Mouse (Mus musculus) cerebellum, postnatal 14 days (tissue): ENCODE measurements around the gene Slfnl1.

Experiments
- DNase-seq, 2 experiments: peaks; one replicate each; pipeline ENCODE4 v3.0.0; 2021; ENCODE audit warnings: mixed read lengths in 2 of 2

Slfnl1 gene

DNA sequence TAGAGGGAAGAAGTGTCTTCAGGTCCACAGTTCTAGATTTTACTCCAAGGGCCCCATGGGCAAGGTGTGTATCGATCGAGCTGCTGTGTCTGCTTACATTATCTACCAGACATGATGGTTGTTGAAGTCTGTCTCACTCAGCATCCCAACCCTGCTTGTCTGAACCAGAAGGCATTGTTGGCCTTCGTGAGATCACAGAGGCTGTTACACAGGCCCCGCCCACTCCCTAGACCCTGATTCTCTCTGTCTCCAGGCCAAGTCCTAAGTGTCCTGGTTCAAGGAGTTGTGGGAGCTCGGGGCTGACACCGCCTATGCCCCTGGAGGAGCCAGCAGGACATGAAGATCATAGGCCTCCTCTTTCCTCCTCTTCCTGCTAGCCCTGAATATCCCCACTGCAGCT, at the start of gene Slfnl1:
Slfnl1 (plus strand) TSS at position 246 of the 400 bp plus-strand sequence.
- DNase-seq = no peak

- no peak for DNase-seq
Observed at GRCm38 (mm10) chr4:120487707-120488106, 44.3 kb upstream of the Slfnl1 start.

DNA sequence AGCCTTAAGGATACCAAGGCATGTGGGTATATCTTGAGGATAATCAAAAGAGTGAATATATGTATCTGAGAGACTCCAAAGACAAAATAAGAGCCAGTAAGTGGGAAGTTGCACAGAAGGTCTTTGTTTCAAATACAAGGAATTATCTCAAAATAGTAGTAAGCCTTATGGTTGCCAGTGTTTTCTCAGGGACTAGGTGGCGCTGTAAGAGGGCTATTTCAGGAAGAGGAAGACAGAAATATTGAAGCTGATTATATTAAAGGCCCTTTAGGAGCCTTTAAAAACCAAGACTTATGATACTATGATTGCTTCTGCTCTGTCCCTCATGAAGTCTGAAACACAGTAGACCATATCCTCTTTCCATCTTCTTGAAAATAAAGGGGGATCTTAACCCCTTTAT, 25.1 kb upstream of the Slfnl1 start:
- no peak for DNase-seq

- DNase-seq = no peak
Observed at GRCm38 (mm10) chr4:120511203-120511602, 20.8 kb upstream of the Slfnl1 start.

DNA sequence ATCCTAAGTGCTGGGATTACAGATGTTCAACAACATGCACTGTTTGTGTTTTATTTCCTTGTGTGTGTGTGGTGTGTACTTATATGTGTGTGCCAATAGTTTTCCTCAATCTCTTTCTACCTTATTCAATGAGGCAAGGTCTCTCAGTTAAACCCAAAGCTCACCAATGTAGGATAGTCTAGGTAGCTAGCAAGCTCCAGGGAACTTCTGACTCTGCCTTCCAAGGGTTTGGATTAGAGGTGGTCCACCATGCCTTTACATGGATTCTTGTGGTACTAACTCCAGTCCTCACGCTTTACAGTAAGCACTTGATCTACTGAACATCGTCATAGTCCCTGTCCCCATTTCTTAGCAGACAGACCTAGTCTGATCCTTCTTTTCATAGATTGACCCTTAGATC, 17.7 kb upstream of the Slfnl1 start:
- DNase-seq = no peak

GRCm38 (mm10) chr4:120516491-120516890, 15.5 kb upstream of the Slfnl1 start:
- DNase-seq = no peak

DNA sequence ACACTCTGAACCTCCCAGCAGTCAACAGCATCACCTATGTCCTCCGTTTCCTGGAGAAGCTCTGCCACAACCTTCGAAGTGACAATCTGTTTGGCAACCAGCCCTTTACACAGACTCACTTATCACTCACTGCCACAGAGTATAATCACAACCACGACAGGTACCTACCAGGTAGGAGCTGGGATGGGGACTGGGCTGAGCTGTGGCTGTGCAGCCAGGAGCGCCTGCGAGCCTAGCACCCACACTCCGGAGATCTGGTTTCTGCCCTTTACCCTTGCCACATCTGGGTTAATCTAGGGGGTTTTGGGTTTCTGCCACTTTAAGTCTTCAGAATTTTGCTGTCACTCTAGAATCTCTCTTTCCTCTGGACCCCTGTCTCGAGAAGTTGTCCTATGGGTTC, 15.1 kb upstream of the Slfnl1 start:
- DNase-seq = no peak

DNA sequence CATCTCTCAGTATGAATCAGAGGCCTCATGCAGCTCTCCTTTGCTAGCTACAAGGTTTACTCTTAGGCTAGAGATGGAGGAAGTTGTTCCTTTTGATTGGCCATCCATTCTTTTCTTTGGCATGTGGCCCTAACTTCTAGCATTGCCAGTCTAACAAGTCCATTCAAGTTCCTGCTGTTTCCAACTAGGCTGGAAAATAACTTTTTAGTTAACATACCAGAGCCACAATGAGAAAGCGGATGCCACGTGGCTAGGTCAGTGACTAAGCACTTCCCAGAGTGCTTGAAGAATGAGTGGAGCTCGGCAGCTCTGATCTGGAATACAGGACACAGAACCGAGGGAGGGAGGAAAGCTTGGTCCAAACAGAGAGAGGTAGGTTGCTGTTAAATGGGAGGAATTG, 14.7 kb upstream of the Slfnl1 start:
- DNase-seq = no peak

- DNase-seq = no peak
Observed at GRCm38 (mm10) chr4:120521761-120522160, 10.3 kb upstream of the Slfnl1 start.

- no peak for DNase-seq
Observed at GRCm38 (mm10) chr4:120522351-120522750, 9.7 kb upstream of the Slfnl1 start.

DNA sequence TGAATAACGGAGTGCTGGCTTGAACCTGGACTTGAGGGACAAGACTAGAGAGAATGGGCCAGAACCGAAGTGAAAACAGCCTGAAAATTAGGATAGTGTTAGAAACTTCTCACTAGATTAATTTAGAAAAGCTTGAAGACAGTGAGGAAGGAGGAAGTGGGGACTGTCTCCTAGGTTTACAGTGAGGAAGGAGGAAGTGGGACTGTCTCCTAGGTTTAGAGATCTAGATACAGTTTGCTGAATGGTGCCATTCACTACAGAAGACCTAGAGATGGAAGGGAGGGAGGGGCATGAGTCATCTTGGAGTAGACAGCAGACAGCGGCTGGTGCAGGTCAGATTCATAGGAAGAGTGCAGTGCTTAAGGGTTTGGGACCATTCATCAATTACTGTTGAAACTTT, 8.9 kb upstream of the Slfnl1 start:
- DNase-seq = no peak

DNA sequence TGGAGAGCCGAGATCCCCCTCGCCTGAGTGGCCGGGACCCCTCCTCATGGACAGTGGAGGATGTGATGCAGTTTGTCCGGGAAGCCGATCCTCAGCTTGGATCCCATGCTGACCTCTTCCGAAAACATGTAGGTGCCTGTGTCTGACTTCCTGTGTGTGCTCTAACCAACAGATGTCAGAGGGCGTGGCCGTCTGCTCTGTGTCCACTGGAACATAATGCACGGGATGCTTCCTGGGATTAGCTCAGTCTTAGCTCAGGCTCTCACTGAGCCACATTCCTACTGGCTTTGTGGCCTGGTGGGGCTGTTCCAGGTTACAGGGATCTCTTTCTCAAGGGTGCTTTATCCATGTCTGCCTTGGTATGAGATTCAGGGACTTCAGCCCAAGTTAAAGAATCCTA, 3.9 kb upstream of the Slfnl1 start:
- no peak for DNase-seq

GRCm38 (mm10) chr4:120538664-120539063, 6.6 kb downstream of the Slfnl1 start:
- no peak for DNase-seq

DNA sequence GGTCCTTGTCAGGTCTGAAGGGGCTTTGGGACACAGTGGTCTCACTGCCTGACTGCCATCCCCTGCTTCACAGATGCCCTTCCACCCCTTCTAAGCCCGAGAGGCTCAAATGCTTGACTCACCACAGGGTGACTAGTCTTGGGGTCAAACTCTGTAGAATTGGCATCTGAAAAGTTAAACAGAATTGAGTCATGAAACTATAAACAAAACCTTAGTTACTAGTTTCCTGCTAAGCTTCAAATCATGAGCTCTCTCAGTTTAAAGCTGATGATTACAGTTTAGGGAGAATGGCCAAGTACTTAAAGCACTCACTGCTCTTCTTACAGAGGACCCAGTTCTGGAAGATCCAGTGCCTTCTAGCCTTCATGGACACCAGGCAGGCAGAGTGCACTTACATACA, 12.9 kb downstream of the Slfnl1 start:
- no peak for DNase-seq

GRCm38 (mm10) chr4:120556592-120556991, 24.6 kb downstream of the Slfnl1 start:
- no peak for DNase-seq

DNA sequence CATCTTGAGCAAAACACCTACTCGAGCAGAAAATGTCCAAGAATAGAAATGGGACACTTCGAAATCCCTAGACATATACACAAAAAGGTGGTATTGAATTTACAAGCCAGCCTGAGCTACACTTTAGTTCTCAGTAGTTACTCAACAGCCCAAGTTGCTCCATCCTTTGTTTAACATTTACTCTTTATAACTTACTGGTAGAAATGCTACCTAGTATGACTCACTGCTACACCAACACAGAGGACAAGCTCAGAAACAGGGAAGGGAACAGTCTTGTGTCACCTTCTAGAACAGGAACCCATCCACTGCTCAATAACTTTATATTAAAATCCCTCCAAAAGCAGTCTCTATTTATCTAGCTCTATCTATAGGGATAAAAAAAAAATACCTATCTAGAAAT, 33.7 kb downstream of the Slfnl1 start:
- DNase-seq = no peak

DNA sequence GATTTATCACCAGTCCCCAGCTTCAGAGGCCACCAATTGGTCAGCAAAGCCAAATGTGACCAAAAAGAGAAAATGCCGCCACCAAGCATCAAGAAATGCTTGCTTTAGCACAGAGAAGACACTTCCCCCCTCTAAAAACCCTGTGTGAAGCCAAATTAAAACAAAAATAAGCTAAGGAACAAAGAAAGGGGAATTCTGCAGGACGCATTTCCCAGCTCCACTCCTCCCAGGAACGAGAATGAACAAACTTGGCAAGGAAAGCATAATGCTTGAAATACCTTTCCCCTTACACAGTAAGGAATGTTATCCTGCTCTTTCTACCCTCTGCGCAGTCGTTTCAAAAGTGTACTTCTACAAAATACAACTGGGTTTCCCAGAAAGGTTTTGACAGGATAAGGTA, 36.0 kb downstream of the Slfnl1 start:
- no peak for DNase-seq

- DNase-seq = peak; percentile 15 to 28
Observed at GRCm38 (mm10) chr4:120569025-120569424, 37.0 kb downstream of the Slfnl1 start.

- peak; percentile 97 for DNase-seq
Observed at GRCm38 (mm10) chr4:120569486-120570437, 37.7 kb downstream of the Slfnl1 start, which contains the start of gene Ctps. Gene Ctps (minus strand): TSS chr4:120570276.

DNA sequence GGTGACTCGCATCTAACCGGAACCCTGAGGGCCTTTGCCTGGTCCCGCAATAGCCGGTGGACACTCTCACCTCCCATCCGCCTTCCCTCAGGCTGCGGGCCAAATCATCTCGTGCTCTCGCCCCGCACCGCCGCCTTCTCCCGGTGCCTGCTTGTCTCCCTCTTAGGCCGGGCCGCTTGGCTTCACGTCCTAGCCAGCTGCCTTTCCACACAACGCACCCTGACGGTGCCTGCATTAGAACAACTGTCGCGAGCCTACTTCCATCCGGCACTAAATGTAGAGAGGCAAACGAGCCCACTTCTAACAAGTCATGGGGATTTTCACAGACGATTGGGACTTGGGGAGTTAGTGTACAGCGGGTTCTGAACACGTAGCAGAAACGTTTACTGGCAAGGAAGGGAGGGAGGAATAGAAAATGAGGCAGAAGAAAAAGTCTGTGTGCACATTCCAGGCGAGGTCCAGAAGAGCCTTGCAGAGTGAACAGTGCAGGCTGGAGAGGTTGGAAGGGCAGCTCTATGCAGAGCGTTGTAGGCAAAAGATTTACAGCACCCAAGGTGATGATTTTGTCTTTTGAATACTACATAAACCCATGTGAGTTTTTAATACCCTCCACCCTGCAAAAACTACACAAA, 38.5 kb downstream of the Slfnl1 start:
- no peak for DNase-seq

DNA sequence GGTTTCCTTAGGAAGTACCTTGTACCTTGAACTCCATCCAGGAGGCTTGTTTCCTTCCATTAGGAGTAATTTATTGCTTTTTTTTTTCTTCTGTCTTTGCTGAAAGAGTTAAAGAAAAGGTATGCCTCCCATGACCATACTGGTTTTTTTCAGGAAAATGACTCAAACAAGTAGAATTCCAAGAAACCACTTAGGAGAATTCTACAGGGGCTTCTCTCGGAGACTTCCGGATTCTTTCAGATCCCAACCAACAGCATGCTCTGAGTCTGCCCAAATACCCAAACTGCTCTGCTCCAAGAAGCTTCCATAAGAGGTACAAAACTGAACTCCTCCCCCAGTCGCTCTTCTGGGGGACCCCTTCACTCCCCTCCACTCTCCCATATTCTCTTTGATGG, 39.0 kb downstream of the Slfnl1 start:
- DNase-seq = no peak

GRCm38 (mm10) chr4:120571691-120572090, 39.7 kb downstream of the Slfnl1 start:
- DNase-seq = no peak

DNA sequence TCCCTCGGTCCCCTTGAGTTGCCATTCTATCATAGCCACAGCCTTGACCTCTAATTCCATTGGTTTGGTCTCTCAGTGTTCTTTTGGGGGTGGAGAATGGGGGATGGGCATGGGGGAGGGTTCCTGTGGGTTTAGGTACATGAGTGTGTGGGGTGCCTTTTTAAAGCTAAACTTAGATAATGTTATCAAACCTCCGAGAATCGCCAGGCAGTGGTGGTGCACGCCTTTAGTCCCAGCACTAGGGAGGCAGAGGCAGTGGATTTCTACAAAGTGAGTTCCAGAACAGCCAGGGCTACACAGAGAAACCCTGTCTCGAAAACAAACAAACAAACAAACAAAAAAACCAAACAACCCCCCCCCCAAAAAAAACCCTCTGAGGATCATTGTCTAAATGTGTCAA, 48.9 kb downstream of the Slfnl1 start:
- DNase-seq = no peak

DNA sequence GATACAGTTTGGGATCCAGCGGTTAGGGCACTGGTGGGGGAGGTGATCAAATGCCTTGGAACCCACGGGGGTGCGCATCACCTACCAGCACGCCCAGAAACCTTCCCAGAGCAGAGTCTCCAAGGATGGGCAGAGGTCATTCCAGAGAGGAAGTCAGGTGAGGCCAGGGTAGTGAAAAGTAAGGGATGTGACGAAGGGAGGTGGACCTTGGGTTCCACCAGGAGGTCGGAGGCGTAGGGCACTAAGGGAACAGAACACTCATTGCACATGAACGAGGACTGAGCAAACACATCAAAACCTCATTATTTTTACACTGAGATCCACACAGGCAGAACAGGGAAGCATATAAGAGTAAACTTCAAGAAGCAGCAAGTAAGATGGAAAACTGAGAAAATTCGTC, 49.7 kb downstream of the Slfnl1 start:
- no peak for DNase-seq
